Mouse (Mus musculus): ENCODE measurements around the gene Gjb4. TPM values are rescaled to one million over a fixed set of nuclear protein-coding genes. Genes with fewer than 3 reads are reported as not detected.

The Gjb4 gene
- total RNA-seq, 2 experiments from 2014 or later: not detected

- intact Hi-C loops (cut with DNase I): no loop called here
- no peak for DNase-seq
Measured at GRCm38 (mm10) chr4:127352594-127352993, 1.3 kb downstream of the Gjb4 start.

GRCm38 (mm10) chr4:127349560-127350300 lies 4.2 kb downstream of the Gjb4 start:
- intact Hi-C loops (cut with DNase I): no loop called here
- no peak for DNase-seq

DNA sequence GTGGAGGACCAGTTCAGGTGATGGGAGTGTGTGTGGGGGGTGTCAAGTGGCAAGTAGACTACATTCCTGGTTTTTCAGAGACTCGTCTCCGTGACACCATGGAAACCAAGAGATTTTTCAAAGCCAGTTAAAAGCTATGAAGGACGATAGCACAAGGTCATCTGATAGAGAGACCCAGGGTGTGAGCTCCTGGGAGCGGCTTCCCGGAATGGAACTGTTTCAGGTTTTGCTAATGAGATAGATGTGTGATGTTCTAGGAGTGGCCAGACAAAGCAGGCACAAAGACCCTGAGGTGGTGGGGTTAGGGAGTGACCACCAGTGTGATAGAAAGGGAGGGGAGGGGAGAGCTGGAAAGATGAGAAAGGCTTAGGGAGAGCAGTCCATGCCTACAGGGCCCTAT lies 8.9 kb downstream of the Gjb4 start:
- intact Hi-C loops (cut with DNase I): no loop called here
- no peak for DNase-seq

GRCm38 (mm10) chr4:127341372-127341771 lies 12.5 kb downstream of the Gjb4 start:
- DNase-seq: no peak
- intact Hi-C loops (cut with DNase I): no loop called here

GRCm38 (mm10) chr4:127337668-127338067 lies 16.2 kb downstream of the Gjb4 start:
- intact Hi-C loops (cut with DNase I): no loop called here

DNA sequence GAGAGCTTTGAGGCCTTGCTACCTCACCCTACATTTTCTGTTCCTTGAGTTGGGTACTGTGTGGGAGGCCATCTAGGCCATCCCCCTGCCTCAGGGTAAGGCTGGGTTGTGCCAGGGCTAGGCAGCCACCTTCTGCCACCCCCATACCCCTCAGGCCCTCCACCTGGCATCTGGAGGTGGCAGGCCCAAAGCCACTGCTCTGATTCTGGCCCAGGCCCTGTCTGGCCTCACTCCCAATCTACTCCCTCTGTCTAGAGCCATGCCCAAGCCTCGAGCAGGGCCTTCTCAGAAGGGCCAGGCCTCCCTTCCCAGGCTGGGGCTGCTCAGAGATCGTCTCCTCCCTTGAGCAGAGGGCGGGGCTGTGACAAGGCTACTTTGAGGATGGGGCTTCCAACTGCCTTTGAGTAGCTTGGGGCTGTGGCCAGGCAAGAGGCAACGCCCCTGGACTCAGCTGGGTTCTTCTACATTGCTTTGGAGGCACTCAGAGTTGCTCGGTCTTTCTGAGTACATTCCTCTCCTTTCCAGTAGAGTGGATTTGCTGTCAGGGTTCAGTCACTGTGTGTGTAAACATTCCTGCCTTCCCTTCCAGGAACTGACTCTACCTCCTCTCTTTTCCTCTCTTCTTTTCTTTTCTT lies 18.9 kb downstream of the Gjb4 start:
- DNase-seq: no peak

More at GRCm38 (mm10) chr4:127337668-127338067, 16.2 kb downstream of the Gjb4 start:
- no peak for DNase-seq

GRCm38 (mm10) chr4:127331171-127331570 lies 22.7 kb downstream of the Gjb4 start:
- no peak for DNase-seq
- intact Hi-C loops (cut with DNase I): no loop called here

More for the DNA sequence above, 18.9 kb downstream of the Gjb4 start:
- intact Hi-C loops (cut with DNase I): no loop called here

- no peak for DNase-seq
- intact Hi-C loops (cut with DNase I): no loop called here
Measured at GRCm38 (mm10) chr4:127330181-127331100, 23.4 kb downstream of the Gjb4 start, which contains the start of gene Gjb3. Gene Gjb3, minus strand, starts transcription at chr4:127330844.

DNA sequence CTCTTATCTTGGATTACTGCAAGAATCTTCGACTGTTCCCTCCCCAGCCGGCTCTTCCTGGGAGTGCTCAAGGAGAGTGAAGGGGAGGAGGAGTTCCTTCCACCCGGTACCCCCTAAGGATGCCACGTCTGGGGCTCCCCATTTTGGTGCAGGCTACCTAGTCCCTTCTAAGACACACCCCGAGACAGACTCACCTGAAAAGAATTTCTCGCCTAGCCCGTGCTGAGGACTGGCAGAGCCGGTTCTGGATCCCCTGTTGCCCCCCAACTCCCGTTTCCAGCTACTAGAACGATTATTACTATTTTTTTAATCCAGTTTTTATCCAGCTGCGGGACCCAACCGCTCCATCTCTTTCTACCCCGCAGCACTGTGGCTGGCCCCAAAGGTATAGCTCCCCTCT lies 24.1 kb downstream of the Gjb4 start:
- intact Hi-C loops (cut with DNase I): loop anchor here (10.0 kb wide), 1 partner anchor 775 kb away; the partner anchor contains the start of gene Clspn
- no peak for DNase-seq

- no peak for DNase-seq
- intact Hi-C loops (cut with DNase I): loop anchor here (10.0 kb wide), 1 partner anchor 774 kb away; the partner anchor contains the start of gene Clspn
Measured at GRCm38 (mm10) chr4:127329046-127329445, 24.8 kb downstream of the Gjb4 start.

DNA sequence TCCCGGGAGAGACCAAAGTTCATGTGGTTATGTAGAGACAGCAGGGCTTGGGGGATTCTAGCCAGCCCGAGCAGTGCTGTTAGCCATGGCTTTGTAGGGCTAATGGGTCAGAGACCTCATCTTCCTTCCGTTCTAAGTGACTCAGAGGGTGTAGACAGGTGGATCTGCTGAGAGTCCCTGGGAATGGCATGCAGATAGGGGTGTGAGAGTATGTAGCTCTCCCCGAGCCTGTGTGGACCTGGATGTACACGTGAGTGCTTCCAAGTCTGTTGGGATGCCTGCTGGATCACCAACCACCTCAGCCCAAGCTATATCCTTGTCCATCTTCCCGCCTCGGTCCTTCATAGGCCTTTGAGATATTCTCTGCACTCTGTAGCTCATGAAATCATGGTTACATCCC lies 25.5 kb downstream of the Gjb4 start:
- intact Hi-C loops (cut with DNase I): loop anchor here (10.0 kb wide), 1 partner anchor 774 kb away; the partner anchor contains the start of gene Clspn
- DNase-seq: no peak

- intact Hi-C loops (cut with DNase I): loop anchor here (10.0 kb wide), 1 partner anchor 773 kb away; the partner anchor contains the start of gene Clspn
- no peak for DNase-seq
Measured at GRCm38 (mm10) chr4:127327749-127328148, 26.1 kb downstream of the Gjb4 start.

DNA sequence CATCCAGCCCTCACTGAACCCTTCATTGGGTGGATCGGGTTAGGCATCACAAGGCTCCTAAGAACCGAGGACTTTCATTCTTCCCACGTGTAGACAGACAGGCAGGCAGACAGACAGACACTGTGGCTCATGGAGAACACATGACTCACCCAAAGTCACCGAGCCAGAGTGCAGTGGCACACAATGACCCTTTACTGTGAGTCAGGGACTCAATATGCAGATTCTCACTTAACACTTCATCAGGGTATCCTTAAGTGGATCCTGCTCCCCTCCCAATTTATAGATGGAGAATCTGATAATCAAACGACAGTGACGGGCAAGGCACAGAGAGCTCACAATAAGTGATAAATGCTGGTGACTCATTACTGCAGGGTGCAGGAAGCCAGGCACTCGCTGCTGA lies 26.6 kb downstream of the Gjb4 start:
- intact Hi-C loops (cut with DNase I): loop anchor here (10.0 kb wide), 1 partner anchor 772 kb away; the partner anchor contains the start of gene Clspn
- DNase-seq: no peak

DNA sequence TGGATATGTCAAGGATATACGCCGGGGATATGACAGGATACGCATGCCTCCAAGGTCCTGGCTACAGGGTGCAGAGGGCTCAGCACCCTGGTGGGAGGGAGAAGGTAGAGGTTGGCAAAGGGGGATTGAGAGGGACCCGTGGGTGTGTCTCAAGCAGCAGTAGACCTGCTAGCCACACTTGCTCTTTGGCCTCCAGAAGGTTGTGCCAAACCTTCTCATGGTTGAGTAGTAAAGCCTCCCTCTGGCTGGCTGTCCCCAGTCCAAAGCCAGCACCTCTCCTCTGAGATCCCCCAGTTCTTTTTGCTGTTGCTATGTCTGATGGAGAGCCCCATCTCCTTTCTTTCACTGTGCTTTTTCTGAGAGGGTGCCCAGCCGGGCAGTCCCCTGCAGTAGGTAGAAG lies 28.6 kb downstream of the Gjb4 start:
- intact Hi-C loops (cut with DNase I): loop anchor here (10.0 kb wide), 1 partner anchor 770 kb away; the partner anchor contains the start of gene Clspn
- no peak for DNase-seq

GRCm38 (mm10) chr4:127324759-127325158 lies 29.1 kb downstream of the Gjb4 start:
- peak; percentile 70 to 83 for DNase-seq
- intact Hi-C loops (cut with DNase I): loop anchor here (10.0 kb wide), 1 partner anchor 770 kb away; the partner anchor contains the start of gene Clspn

GRCm38 (mm10) chr4:127324296-127324695 lies 29.6 kb downstream of the Gjb4 start:
- no peak for DNase-seq
- intact Hi-C loops (cut with DNase I): loop anchor here (10.0 kb wide), 1 partner anchor 769 kb away; the partner anchor contains the start of gene Clspn

DNA sequence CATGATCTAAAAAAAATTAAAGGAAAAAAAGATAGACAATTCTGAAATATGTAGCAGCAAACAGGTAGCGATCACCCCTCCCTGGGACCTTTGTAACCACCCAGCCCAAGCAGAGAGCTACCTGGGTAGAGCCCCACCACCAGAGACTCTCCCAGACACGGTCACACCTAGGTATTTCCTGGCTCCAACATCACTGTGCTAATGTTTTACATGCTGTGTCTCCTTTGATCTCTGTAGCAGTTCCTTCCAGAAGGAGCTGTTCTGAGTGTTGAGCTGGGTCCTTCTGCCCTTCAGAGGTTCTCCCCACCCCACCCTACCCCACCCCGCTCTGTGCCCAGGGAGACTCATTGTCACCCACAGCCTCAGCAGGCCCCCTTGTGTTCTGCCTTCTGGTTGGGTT lies 30.2 kb downstream of the Gjb4 start:
- DNase-seq: no peak
- intact Hi-C loops (cut with DNase I): loop anchor here (10.0 kb wide), 1 partner anchor 769 kb away; the partner anchor contains the start of gene Clspn

GRCm38 (mm10) chr4:127319613-127320012 lies 34.3 kb downstream of the Gjb4 start:
- DNase-seq: peak; percentile 71 to 78
- intact Hi-C loops (cut with DNase I): loop anchor here (1.0 to 10.0 kb wide), 3 partner anchors 69 to 765 kb away; partner anchors contain the start of gene Clspn

DNA sequence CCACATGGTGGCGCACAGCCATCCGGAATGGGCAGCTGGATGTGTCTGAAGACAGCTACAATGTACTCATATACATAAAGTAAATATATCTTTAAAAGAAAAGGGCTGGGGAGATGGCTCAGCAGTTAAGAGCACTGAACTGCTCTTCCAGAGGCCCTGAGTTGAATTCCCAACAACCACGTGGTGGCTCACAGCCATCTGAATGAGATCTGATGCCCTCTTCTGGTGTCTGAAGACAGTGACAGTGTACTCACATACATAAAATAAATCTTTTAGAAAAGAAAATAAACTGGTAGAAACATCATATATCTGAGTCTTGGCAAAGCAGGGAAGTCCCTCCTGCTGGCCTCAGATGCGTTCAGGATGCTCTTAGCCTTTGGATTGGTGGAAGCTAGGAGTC lies 36.7 kb downstream of the Gjb4 start:
- DNase-seq: no peak
- intact Hi-C loops (cut with DNase I): no loop called here

DNA sequence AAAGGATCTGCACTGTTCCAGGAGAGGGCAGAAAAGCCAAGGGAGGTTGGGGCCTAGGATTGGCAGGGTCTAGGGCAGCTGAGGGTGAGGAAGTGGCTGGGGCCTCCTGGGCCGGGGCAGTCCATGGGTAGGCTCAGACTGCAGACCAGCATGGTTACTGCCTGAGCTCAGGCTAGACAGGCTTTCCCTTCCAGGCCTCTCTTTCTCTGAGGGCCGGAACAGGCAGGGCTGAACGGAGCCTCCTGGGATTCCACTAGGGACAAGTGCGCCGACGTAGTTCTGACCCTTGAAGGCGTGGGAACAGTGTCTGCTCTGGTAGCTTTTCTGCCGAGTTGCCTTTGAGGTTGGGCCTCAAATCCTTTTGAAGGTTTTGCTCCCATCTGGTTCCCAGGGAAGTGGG lies 38.1 kb downstream of the Gjb4 start:
- intact Hi-C loops (cut with DNase I): no loop called here
- peak in 1 of 2 experiments; percentile 22 for DNase-seq

Data from heart, postnatal 36 days (tissue).